Mouse (Mus musculus) stomach, embryonic 14.5 days (tissue): ENCODE measurements at regions not wholly inside any gene's neighbourhood (a gene's known extent, or its start where the extent isn't known, plus 50 kb on each side); places are given as distances from the start of the nearest gene placed in this dataset.

Experiments used
- ATAC-seq: fragments of 200-750 bp; cut with Nextera tagmentation; 2 replicates; pipeline ENCODE4 v1.8.0; 2017; ENCODE audit warnings: low read depth, moderate TSS enrichment; ENCODE audit not compliant: insufficient number of reproducible peaks, insufficient read depth, low FRiP score
- H3K27ac ChIP-seq: fragments of 300-500 bp; sonication (generic); 2 replicates; pipeline ENCODE4 v1.5.1; 2014; ENCODE audit warnings: mild to moderate bottlenecking, low read length, moderate library complexity, mixed read lengths
- H3K27me3 ChIP-seq: fragments of 300-500 bp; sonication (generic); 2 replicates; pipeline ENCODE4 v1.6.1; 2014; ENCODE audit warnings: low read length, control low read depth, mixed read lengths; ENCODE audit not compliant: control insufficient read depth, insufficient read depth
- H3K36me3 ChIP-seq: fragments of 300-500 bp; sonication (generic); 2 replicates; pipeline ENCODE4 v1.6.1; 2014; ENCODE audit warnings: mild to moderate bottlenecking, control low read depth, low read length, moderate library complexity, mixed read lengths; ENCODE audit not compliant: control insufficient read depth, insufficient read depth
- H3K4me1 ChIP-seq: fragments of 300-500 bp; sonication (generic); 2 replicates; pipeline ENCODE4 v1.6.1; 2014; ENCODE audit warnings: low read length, control low read depth, mixed read lengths; ENCODE audit not compliant: control insufficient read depth, insufficient read depth
- H3K4me2 ChIP-seq: fragments of 300-500 bp; sonication (generic); replicated peaks from 2 replicates; pipeline ENCODE4 v1.6.1; 2014; ENCODE audit warnings: low read depth, low read length, control low read depth
- H3K4me3 ChIP-seq: fragments of 300-500 bp; sonication (generic); 2 replicates; pipeline ENCODE4 v1.5.1; 2014; ENCODE audit warnings: low read depth, low read length, control low read depth
- H3K9ac ChIP-seq: fragments of 300-500 bp; sonication (generic); replicated peaks from 2 replicates; pipeline ENCODE4 v1.6.1; 2014; ENCODE audit warnings: low read depth, mild to moderate bottlenecking, control low read depth, low read length, moderate library complexity, mixed read lengths
- H3K9me3 ChIP-seq: fragments of 300-500 bp; sonication (generic); 2 replicates; pipeline ENCODE4 v1.6.1; 2016; ENCODE audit warnings: low read depth, low read length, control low read depth; ENCODE audit not compliant: control insufficient read depth
- WGBS: fragments of 180-500 bp; shearing (Covaris S2); extraction: QIAGEN DNeasy Blood & Tissue Kit; methylation state at CpG from one replicate; pipeline ENCODE4 v1.1.7; 2014; 5-methylcytosine and 5-hydroxymethylcytosine counted together

DNA sequence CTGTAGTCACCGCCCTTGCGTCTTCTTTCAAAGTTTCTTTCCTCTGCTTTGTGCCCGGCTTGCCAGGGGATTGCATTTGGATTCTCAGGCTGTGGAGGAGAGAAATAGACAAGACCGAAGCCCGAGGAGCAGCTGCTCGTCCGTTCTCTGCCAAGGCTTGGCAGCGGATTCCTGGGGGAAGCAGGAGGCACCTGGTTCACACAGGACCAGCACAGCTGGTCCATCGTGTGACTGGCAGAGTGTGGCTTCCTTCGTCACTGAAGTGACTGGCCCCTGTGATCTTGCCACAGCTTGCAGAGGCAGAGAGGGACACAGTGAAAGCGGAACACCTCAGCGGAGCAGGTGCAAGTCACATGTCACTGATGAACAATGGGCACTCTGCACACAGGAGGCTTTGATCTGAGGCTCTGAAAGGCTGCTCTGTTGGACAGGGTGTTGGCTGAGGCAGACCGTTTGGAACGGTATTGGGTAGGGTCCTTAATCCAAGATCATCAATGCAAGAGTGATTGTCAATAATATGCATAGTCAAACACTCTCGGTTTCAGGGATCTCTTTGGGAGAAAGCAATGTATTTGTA is 214.5 kb downstream of the Rnf144b start:
- Histone ChIP-seq H3K4me2 (no peak overlapping the region), H3K27ac (0 out of 2 replicates have a peak overlapping the region, but pooled peaks have one; percentile 2), H3K4me3 (no peak overlapping the region), H3K36me3 (no peaks in the 10 kb centered on the region), H3K9me3 (no peaks in the 10 kb centered on the region), H3K9ac (no peak overlapping the region), H3K4me1 (0 out of 2 replicates have a peak, but pooled peaks cover 4% of the 10 kb centered on the region), H3K27me3 (no peaks in the 10 kb centered on the region)
- 69% methylated on average over 15 of the region's 15 CpGs for WGBS
- ATAC-seq, result peak; percentile 56; the same call in 1 of the 2 replicates

DNA sequence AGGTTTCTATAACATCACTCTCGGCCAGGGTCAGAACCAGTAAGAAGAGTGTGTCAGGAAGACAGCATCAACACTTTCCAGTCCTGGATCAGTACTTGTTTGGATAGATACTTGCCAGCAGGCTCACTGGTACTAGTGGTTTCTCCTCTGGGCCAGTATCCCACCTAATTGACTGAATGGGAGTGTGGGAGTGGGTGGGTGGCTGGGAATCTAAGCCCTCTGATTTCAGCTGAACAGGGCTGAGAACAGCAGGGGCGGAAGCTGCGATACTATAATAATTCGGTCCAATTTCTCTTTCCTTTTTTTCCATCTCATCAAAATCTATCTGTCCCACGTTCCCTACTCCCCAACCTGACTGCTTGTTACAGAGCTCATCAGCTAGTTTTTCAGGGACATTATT is 217.0 kb downstream of the Rnf144b start:
- Histone ChIP-seq H3K9me3 (no peaks in the 10 kb centered on the region), H3K27me3 (no peaks in the 10 kb centered on the region), H3K9ac (no peak overlapping the region), H3K4me3 (no peak overlapping the region), H3K27ac (no peak overlapping the region), H3K4me1 (0 out of 2 replicates have a peak, but pooled peaks cover 4% of the 10 kb centered on the region), H3K4me2 (no peak overlapping the region), H3K36me3 (no peaks in the 10 kb centered on the region)
- ATAC-seq, result no peak
- WGBS, result 79% methylated on average over 5 of the region's 5 CpGs

DNA sequence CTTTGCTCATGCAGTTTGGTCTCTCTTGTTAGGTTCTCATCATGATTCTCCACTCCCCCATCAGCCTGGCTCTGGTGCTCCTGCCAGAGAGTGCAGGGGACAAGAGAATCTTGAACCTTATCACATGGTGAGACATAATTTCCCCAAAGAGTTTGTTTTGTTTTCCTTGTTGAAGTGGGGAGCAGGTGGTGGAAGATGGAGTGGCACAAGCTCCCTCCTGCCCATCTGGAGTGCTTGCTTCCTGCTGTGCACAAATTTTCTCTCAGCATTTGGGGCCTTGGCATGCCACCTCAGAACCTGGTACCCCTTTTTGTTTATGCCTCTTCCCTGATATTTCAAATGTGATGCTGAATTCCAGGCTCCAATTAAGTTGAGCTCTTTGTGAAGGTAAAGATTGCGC is 219.9 kb downstream of the Rnf144b start:
- no peak for ATAC-seq
- no peak overlapping the region for H3K4me3 ChIP-seq
- H3K9me3 ChIP-seq, result no peaks in the 10 kb centered on the region
- no peak overlapping the region for H3K9ac ChIP-seq
- H3K4me1 ChIP-seq, result no peaks in the 10 kb centered on the region
- H3K4me2 ChIP-seq, result no peak overlapping the region
- 76% methylated on average over 1 of the region's 1 CpGs for WGBS
- H3K27me3 ChIP-seq, result no peaks in the 10 kb centered on the region
- no peaks in the 10 kb centered on the region for H3K36me3 ChIP-seq
- H3K27ac ChIP-seq, result no peak overlapping the region

DNA sequence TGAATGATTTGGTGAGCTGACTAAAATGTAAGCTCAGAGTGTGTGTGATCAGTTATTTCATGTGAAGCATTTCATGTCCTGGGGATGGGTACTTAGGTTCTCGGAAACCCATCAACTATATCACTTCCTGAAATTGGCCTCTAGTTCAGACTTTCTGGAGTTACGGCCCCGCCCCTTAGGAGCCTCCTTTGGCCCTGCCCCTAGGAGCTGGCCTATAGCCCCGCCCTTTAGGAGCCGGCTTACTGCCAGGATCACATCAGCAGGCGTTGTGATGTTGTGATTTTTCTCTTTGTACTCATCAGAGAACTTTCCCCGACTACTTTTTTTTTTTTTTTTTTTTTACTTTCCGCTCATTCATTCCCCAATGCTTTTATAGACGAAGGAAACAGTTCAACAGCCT is 223.1 kb downstream of the Rnf144b start:
- Histone ChIP-seq H3K27me3 (no peaks in the 10 kb centered on the region), H3K27ac (no peak overlapping the region), H3K4me1 (no peaks in the 10 kb centered on the region), H3K9me3 (no peaks in the 10 kb centered on the region), H3K4me3 (no peak overlapping the region), H3K36me3 (no peaks in the 10 kb centered on the region), H3K4me2 (no peak overlapping the region), H3K9ac (no peak overlapping the region)
- ATAC-seq, result no peak
- WGBS, result 42% methylated on average over 9 of the region's 9 CpGs

DNA sequence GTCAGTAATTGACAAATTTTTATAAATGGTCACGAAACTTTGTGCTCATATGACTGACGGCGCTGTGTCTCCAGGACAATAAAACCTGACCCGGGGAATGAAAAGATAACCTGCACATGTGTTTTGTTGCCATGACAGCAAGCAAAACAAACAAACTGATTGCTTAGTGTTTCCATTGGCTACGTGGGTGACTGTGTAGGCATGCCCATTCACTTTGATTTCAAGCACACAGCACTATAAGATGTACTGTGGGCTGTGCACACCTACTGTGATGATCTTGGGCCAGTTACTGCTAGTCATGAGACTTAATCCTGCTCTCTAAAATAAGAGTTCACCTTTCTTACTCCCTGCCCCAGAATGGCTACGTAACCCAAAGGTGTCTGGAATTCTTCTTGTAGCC is 225.4 kb downstream of the Rnf144b start:
- Histone ChIP-seq H3K27ac (no peak overlapping the region), H3K4me2 (no peak overlapping the region), H3K9ac (no peak overlapping the region), H3K27me3 (no peaks in the 10 kb centered on the region), H3K9me3 (no peaks in the 10 kb centered on the region), H3K4me1 (no peaks in the 10 kb centered on the region), H3K36me3 (no peaks in the 10 kb centered on the region), H3K4me3 (no peak overlapping the region)
- 58% methylated on average over 6 of the region's 6 CpGs for WGBS
- no peak for ATAC-seq

DNA sequence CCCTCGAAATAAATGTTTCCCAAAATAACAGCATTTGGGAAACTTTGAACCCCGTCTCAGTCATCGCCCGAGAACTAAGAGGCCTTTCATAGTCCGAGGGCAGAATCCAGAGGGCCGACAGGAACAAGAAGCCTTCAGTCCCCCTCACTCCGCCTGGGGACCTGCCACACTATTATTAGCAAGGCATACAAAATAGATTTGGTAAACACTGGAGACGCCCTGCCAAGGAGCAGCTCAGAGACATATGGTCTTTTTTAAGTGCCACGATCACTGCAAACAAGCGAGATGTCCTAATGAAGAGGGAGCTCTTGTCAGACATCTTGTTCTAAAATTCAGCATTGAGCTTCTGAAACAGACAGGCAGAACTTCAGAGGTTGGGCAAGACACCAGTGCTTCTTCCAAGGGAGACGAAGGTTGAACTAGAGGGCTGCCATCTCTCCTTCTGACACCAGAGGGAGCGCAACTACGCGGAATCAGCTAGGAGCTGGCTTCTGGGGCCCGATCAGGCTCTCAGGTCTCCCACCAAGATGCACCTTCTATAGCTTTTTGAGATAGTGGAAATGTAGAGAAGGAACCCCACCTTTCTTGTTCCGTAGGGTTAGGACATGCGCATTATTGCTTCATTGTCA is 226.2 kb downstream of the Rnf144b start:
- Histone ChIP-seq H3K4me3 (no peak overlapping the region), H3K27ac (no peak overlapping the region), H3K4me2 (no peak overlapping the region), H3K27me3 (no peaks in the 10 kb centered on the region), H3K4me1 (no peaks in the 10 kb centered on the region), H3K36me3 (no peaks in the 10 kb centered on the region), H3K9ac (no peak overlapping the region), H3K9me3 (no peaks in the 10 kb centered on the region)
- 37% methylated on average over 17 of the region's 17 CpGs for WGBS
- no peak for ATAC-seq

DNA sequence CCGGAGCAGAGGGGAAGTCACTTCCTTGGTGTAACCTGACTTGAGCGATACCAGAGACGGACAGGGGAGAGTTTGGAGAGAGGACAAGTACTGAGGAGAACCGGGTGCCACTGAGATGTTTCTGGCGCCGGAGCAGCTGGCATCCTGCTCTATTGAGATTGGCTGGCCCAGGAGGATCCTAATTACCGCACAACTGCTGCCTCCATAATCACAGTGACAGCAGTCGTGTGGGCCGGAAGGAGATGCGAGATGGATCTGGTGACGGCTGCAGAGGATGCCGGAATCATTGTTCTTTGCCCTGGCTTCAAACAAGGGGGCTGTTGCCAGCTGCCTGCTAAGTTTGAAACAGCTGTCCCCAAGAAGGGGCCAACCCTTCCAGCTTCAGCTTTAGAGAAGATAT is 232.0 kb downstream of the Rnf144b start:
- Histone ChIP-seq H3K27ac (no peak overlapping the region), H3K4me1 (no peaks in the 10 kb centered on the region), H3K4me3 (no peak overlapping the region), H3K4me2 (no peak overlapping the region), H3K36me3 (no peaks in the 10 kb centered on the region), H3K9ac (no peak overlapping the region), H3K27me3 (no peaks in the 10 kb centered on the region), H3K9me3 (no peaks in the 10 kb centered on the region)
- WGBS, result 88% methylated on average over 12 of the region's 12 CpGs
- no peak for ATAC-seq

DNA sequence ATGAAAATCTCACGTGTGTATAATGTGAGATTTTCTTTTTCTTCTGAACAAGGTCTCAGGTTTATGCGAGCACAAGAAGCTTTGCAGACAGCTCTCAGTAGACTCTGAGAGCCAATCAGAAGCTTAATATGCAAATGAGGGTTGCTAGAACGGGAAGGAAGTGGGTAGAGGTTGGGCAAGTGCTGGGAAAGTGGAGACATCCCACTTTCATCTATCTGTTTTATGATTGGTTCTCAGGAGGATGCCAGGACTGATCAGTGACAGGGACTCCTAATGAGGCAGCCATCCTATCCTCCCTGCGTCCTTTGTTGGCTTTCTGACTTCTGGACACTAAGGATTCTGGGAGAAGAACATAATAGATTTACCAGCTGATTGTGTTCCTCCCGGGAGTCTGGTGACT is 232.7 kb downstream of the Rnf144b start:
- Histone ChIP-seq H3K4me1 (no peaks in the 10 kb centered on the region), H3K4me2 (no peak overlapping the region), H3K36me3 (no peaks in the 10 kb centered on the region), H3K27me3 (no peaks in the 10 kb centered on the region), H3K9ac (no peak overlapping the region), H3K27ac (no peak overlapping the region), H3K9me3 (no peaks in the 10 kb centered on the region), H3K4me3 (no peak overlapping the region)
- no peak for ATAC-seq
- WGBS, result 47% methylated on average over 5 of the region's 5 CpGs

DNA sequence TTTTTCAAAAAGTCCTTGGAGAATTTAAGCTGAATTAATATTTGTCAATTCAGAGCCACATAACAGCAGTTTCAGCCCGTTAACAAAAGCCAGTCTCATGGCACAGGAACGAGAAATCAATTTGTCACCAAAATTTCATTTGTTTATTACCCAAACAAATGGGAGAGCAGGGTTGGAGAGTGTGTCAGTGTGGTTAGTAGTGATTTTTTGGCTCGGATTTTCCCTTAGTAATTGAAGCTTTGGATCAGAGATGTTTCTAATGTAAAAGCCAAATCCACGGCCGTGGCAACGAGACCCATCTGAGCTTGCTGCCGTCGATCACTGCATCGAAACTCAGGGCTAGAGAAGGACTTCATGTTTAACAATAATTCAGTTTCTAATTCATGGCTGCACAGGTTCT is 236.5 kb downstream of the Rnf144b start:
- Histone ChIP-seq H3K4me3 (no peak overlapping the region), H3K4me2 (no peak overlapping the region), H3K27me3 (no peaks in the 10 kb centered on the region), H3K9me3 (no peaks in the 10 kb centered on the region), H3K4me1 (no peaks in the 10 kb centered on the region), H3K36me3 (no peaks in the 10 kb centered on the region), H3K27ac (no peak overlapping the region), H3K9ac (no peak overlapping the region)
- no peak for ATAC-seq
- WGBS, result 73% methylated on average over 9 of the region's 9 CpGs
